Mouse (Mus musculus) myocyte (in vitro differentiated cells): ENCODE results near the gene Polr2c.

Experiments
- CEBPB ChIP-seq: IDR thresholded peaks from 2 replicates; pipeline ENCODE4 v1.6.1; 2011; ENCODE audit warnings: mild to moderate bottlenecking, moderate library complexity; ENCODE audit not compliant: poor library complexity, insufficient read depth, severe bottlenecking
- MYOD1 ChIP-seq, 3 experiments: IDR thresholded peaks; one replicate each; pipeline ENCODE4 v1.6.1; 2011; ENCODE audit warnings: control low read depth in 2 of 3, low read depth in 2 of 3, mild to moderate bottlenecking in 2 of 3, moderate library complexity in 1 of 3; ENCODE audit not compliant: insufficient read length in 2 of 3, control insufficient read depth in 1 of 3
- MYOG ChIP-seq, 3 experiments: IDR thresholded peaks; one replicate each; pipeline ENCODE4 v1.6.1; 2011; ENCODE audit warnings: control low read depth in 2 of 3, low read depth in 2 of 3, mild to moderate bottlenecking in 2 of 3; ENCODE audit not compliant: insufficient read length in 2 of 3, control insufficient read depth in 1 of 3, insufficient read depth in 1 of 3
- POLR2A ChIP-seq: IDR thresholded peaks from one replicate; pipeline ENCODE4 v1.6.1; 2011; ENCODE audit warnings: low read depth, mild to moderate bottlenecking, control low read depth, moderate library complexity; ENCODE audit not compliant: insufficient read length
- REST ChIP-seq: IDR thresholded peaks from one replicate; pipeline ENCODE4 v1.6.1; 2011; ENCODE audit warnings: mild to moderate bottlenecking, control low read depth, moderate library complexity; ENCODE audit not compliant: insufficient read depth, insufficient read length
- SRF ChIP-seq: IDR thresholded peaks from one replicate; pipeline ENCODE4 v1.6.1; 2011; ENCODE audit warnings: low read depth; ENCODE audit not compliant: control insufficient read depth, insufficient read length
- USF1 ChIP-seq: IDR thresholded peaks from one replicate; pipeline ENCODE4 v1.6.1; 2011; ENCODE audit warnings: low read depth, mild to moderate bottlenecking, control low read depth, moderate library complexity

DNA sequence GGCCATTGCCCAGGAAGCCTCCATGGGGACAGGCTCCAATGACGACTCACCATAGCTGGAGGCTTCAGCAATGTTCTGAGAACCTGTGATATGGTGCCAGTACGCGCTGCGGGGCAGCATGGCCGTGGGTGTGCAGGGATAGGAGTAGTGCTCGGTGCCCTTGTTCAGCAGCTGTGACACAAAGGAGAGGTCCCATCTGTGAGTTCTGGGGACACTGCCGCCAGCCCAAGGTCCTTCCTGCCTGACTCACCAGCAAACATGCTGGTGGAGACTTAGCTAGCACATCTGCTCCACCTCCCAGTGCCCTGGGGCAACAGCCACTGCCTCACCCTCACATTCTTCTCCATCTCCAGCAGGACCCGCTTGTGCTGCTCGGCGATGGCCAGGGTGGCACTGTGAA is 8.0 kb downstream of the Polr2c start:
- TF ChIP-seq SRF (no peak), POLR2A (no peak), MYOG (IDR thresholded peaks at IDR 0.05; ENCODE audit: control insufficient read depth in 1 of 3, insufficient read depth in 1 of 3, insufficient read length in 2 of 3, low read depth in 2 of 3) (no peak), CEBPB (no peak), REST (no peak), MYOD1 (IDR thresholded peaks at IDR 0.05; ENCODE audit: control insufficient read depth in 1 of 3, insufficient read length in 2 of 3, low read depth in 2 of 3) (no peak), USF1 (no peak)
